Mouse (Mus musculus) large intestine, adult 2 months (tissue): ENCODE measurements around the gene Fat1. TPM values are rescaled to one million over a fixed set of nuclear protein-coding genes. Genes with fewer than 3 reads are reported as not detected.

ENCODE experiments used
- DNase-seq: peaks from one replicate; pipeline ENCODE4 v3.0.0-alpha.2; 2012; ENCODE audit warnings: low read depth, low spot score
- WGBS: fragments of 180-500 bp; shearing (Covaris S2); methylation state at CpG from one replicate; pipeline ENCODE4 v1.1.7; 2018; 5-methylcytosine and 5-hydroxymethylcytosine counted together
- polyA plus RNA-seq: library from polyadenylated mRNA; depleted of rRNA; stranded (reverse); fragments of >200 nt; gene quantifications from 2 replicates; pipeline ENCODE4 v1.2.3, GENCODE M21; 2012

Gene Fat1
- polyA plus RNA-seq, 1 experiment, result 35.9 TPM

- 62% methylated on average over 10 of the region's 10 CpGs for WGBS
- DNase-seq, result no peak
These were observed 25.2 kb downstream of the Fat1 start for GRCm38 (mm10) chr8:44960455-44960854.

GRCm38 (mm10) chr8:44960906-44961305 lies 25.7 kb downstream of the Fat1 start:
- DNase-seq, result no peak
- 70% methylated on average over 5 of the region's 5 CpGs for WGBS

GRCm38 (mm10) chr8:44961492-44961891 lies 26.2 kb downstream of the Fat1 start:
- 65% methylated on average over 6 of the region's 6 CpGs for WGBS
- DNase-seq, result no peak

GRCm38 (mm10) chr8:44962572-44963231 lies 27.5 kb downstream of the Fat1 start:
- WGBS, result 67% methylated on average over 12 of the region's 12 CpGs
- no peak for DNase-seq

- 96% methylated on average over 8 of the region's 8 CpGs for WGBS
- DNase-seq, result no peak
These were observed 32.3 kb downstream of the Fat1 start for GRCm38 (mm10) chr8:44967521-44968039.

GRCm38 (mm10) chr8:44970093-44970492 lies 34.8 kb downstream of the Fat1 start:
- DNase-seq, result no peak
- 35% methylated on average over 12 of the region's 12 CpGs for WGBS

GRCm38 (mm10) chr8:44971346-44971745 lies 36.1 kb downstream of the Fat1 start:
- 21% methylated on average over 6 of the region's 6 CpGs for WGBS

GRCm38 (mm10) chr8:44971964-44972363 lies 36.7 kb downstream of the Fat1 start:
- no peak for DNase-seq
- WGBS, result 40% methylated on average over 5 of the region's 5 CpGs

More at GRCm38 (mm10) chr8:44971346-44971745, 36.1 kb downstream of the Fat1 start:
- no peak for DNase-seq

- 11% methylated on average over 9 of the region's 9 CpGs for WGBS
- no peak for DNase-seq
These were observed 39.9 kb downstream of the Fat1 start for GRCm38 (mm10) chr8:44975113-44975512.

- no peak for DNase-seq
- WGBS, result 46% methylated on average over 4 of the region's 4 CpGs
These were observed 40.4 kb downstream of the Fat1 start for GRCm38 (mm10) chr8:44975654-44976053.

GRCm38 (mm10) chr8:44978622-44979021 lies 43.4 kb downstream of the Fat1 start:
- no peak for DNase-seq
- 60% methylated on average over 9 of the region's 9 CpGs for WGBS

- 45% methylated on average over 6 of the region's 6 CpGs for WGBS
- DNase-seq, result no peak
These were observed 44.0 kb downstream of the Fat1 start for GRCm38 (mm10) chr8:44979245-44979644.

- no peak for DNase-seq
- 29% methylated on average over 12 of the region's 12 CpGs for WGBS
These were observed 44.8 kb downstream of the Fat1 start for GRCm38 (mm10) chr8:44980030-44980429.

- WGBS, result 22% methylated on average over 10 of the region's 10 CpGs
- no peak for DNase-seq
These were observed 50.4 kb downstream of the Fat1 start for GRCm38 (mm10) chr8:44985326-44986288.

- 56% methylated on average over 21 of the region's 21 CpGs for WGBS
- no peak for DNase-seq
These were observed 56.6 kb downstream of the Fat1 start for GRCm38 (mm10) chr8:44991700-44992487.

GRCm38 (mm10) chr8:44992664-44993063 lies 57.4 kb downstream of the Fat1 start:
- WGBS, result 55% methylated on average over 6 of the region's 6 CpGs
- DNase-seq, result no peak

GRCm38 (mm10) chr8:44993376-44993775 lies 58.1 kb downstream of the Fat1 start:
- WGBS, result 67% methylated on average over 4 of the region's 4 CpGs

GRCm38 (mm10) chr8:44996493-44996892 lies 61.2 kb downstream of the Fat1 start:
- no peak for DNase-seq
- 73% methylated on average over 3 of the region's 3 CpGs for WGBS

More at GRCm38 (mm10) chr8:44993376-44993775, 58.1 kb downstream of the Fat1 start:
- DNase-seq, result no peak

- DNase-seq, result no peak
- WGBS, result 81% methylated on average over 3 of the region's 3 CpGs
These were observed 62.1 kb downstream of the Fat1 start for GRCm38 (mm10) chr8:44997321-44997720.

- 57% methylated on average over 6 of the region's 6 CpGs for WGBS
These were observed 62.6 kb downstream of the Fat1 start for GRCm38 (mm10) chr8:44997829-44998228.

More at GRCm38 (mm10) chr8:44997829-44998228, 62.6 kb downstream of the Fat1 start:
- no peak for DNase-seq
